Mouse (Mus musculus) liver, embryonic 14.5 days (tissue): ENCODE measurements around the gene Jsrp1. TPM values are rescaled to one million over a fixed set of nuclear protein-coding genes. Genes with fewer than 3 reads are reported as not detected.

Experiments used
- ATAC-seq: fragments of 200-750 bp; cut with Nextera tagmentation; 2 replicates; pipeline ENCODE4 v1.8.0; 2017; ENCODE audit warnings: moderate number of reproducible peaks, mild to moderate bottlenecking, moderate library complexity; ENCODE audit not compliant: insufficient read depth
- DNase-seq, 3 experiments: peaks; one replicate each; pipeline ENCODE4 v3.0.0-alpha.2; 2012 to 2013; ENCODE audit warnings: low read depth in 3 of 3, low spot score in 3 of 3
- H3K27ac ChIP-seq: fragments of 300-500 bp; sonication (generic); 2 replicates; pipeline ENCODE4 v1.5.1; 2014; ENCODE audit warnings: moderate library complexity, mild to moderate bottlenecking, control low read depth, inconsistent platforms
- H3K27me3 ChIP-seq: fragments of 300-500 bp; sonication (generic); 2 replicates; pipeline ENCODE4 v1.6.1; 2014; ENCODE audit warnings: mild to moderate bottlenecking, low read length, moderate library complexity; ENCODE audit not compliant: control insufficient read depth, insufficient read depth
- H3K36me3 ChIP-seq: fragments of 300-500 bp; sonication (generic); replicated peaks from 2 replicates; pipeline ENCODE4 v1.6.1; 2014; ENCODE audit warnings: low read depth; ENCODE audit not compliant: control insufficient read depth, insufficient read depth
- H3K4me1 ChIP-seq, 2 experiments: fragments of 200-500 bp in 1 of 2; fragments of 300-500 bp in 1 of 2; sonication (generic) in 1 of 2; replicated peaks; 2 replicates each; pipeline ENCODE4 v1.6.1; 2012 to 2014; ENCODE audit warnings: antibody characterized with exemption in 1 of 2, inconsistent platforms in 1 of 2, low read length in 1 of 2; ENCODE audit not compliant: control insufficient read depth in 2 of 2, insufficient read depth in 2 of 2
- H3K4me2 ChIP-seq: fragments of 300-500 bp; sonication (generic); 2 replicates; pipeline ENCODE4 v1.6.1; 2014; ENCODE audit warnings: low read depth, mild to moderate bottlenecking, control low read depth, moderate library complexity
- H3K4me3 ChIP-seq, 2 experiments: fragments of 200-500 bp in 1 of 2; fragments of 300-500 bp in 1 of 2; sonication (generic) in 1 of 2; 2 replicates each; pipeline ENCODE4 v1.5.1; 2012 to 2014; ENCODE audit warnings: low read depth in 2 of 2, low read length in 2 of 2, mild to moderate bottlenecking in 2 of 2, control low read depth in 1 of 2, inconsistent platforms in 1 of 2, moderate library complexity in 1 of 2; ENCODE audit not compliant: insufficient read depth in 1 of 2
- H3K9ac ChIP-seq: fragments of 300-500 bp; sonication (generic); replicated peaks from 2 replicates; pipeline ENCODE4 v1.6.1; 2014; ENCODE audit warnings: mild to moderate bottlenecking, control low read depth, moderate library complexity
- H3K9me3 ChIP-seq: fragments of 300-500 bp; sonication (generic); 2 replicates; pipeline ENCODE4 v1.6.1; 2016; ENCODE audit warnings: low read length, mixed read lengths; ENCODE audit not compliant: control insufficient read depth
- CTCF ChIP-seq: IDR thresholded peaks from 2 replicates; pipeline ENCODE4 v1.5.1; 2016; ENCODE audit warnings: antibody characterized with exemption, low read depth, control low read depth
- EP300 ChIP-seq: IDR thresholded peaks from 2 replicates; pipeline ENCODE4 v1.6.1; 2016; ENCODE audit warnings: antibody characterized with exemption, low read depth
- WGBS: fragments of 180-500 bp; shearing (Covaris S2); extraction: QIAGEN DNeasy Blood & Tissue Kit; methylation state at CpG from one replicate; pipeline ENCODE4 v1.1.7; 2014; ENCODE audit not compliant: insufficient replicate concordance; 5-methylcytosine and 5-hydroxymethylcytosine counted together
- polyA plus RNA-seq, 2 experiments: library from polyadenylated mRNA; depleted of rRNA in 1 of 2; stranded (reverse) in 1 of 2; unstranded in 1 of 2; fragments of >200 nt; fragmentation: Nextera tagmentation in 1 of 2; extraction: Ambion mirVana in 1 of 2; gene quantifications; 2 replicates each; pipeline versions ENCODE4 v1.2.1 to v1.2.3; 2012 to 2014

Gene Jsrp1
- polyA plus RNA-seq, 2 experiments, result not detected

- H3K4me2 ChIP-seq, result no peak overlapping the region
- WGBS, result 61% methylated on average over 2 of the region's 2 CpGs
- H3K36me3 ChIP-seq, result no peaks in the 10 kb centered on the region
- ATAC-seq, result no peak
- no peaks in the 10 kb centered on the region for H3K9me3 ChIP-seq
- no peak overlapping the region for H3K27ac ChIP-seq
- H3K4me1 ChIP-seq, result no peaks in the 10 kb centered on the region
- no peak overlapping the region for H3K4me3 ChIP-seq
- no peak for TF ChIP-seq EP300
- TF ChIP-seq CTCF, result no peak
- H3K27me3 ChIP-seq, result peaks cover 54% of the 10 kb centered on the region
- no peak overlapping the region for H3K9ac ChIP-seq
- DNase-seq, result no peak
Observed at GRCm38 (mm10) chr10:80841685-80842084, 28.4 kb upstream of the Jsrp1 start.

GRCm38 (mm10) chr10:80839848-80840247 is 26.6 kb upstream of the Jsrp1 start:
- 55% methylated on average over 6 of the region's 6 CpGs for WGBS
- peaks cover 59% of the 10 kb centered on the region for H3K27me3 ChIP-seq
- no peak overlapping the region for H3K4me2 ChIP-seq
- TF ChIP-seq EP300 (no peak), CTCF (no peak)
- no peak overlapping the region for H3K9ac ChIP-seq
- no peak overlapping the region for H3K27ac ChIP-seq
- no peak for DNase-seq
- no peaks in the 10 kb centered on the region for H3K9me3 ChIP-seq
- H3K4me1 ChIP-seq, result no peaks in the 10 kb centered on the region
- no peak for ATAC-seq
- H3K36me3 ChIP-seq, result no peaks in the 10 kb centered on the region
- H3K4me3 ChIP-seq, result no peak overlapping the region

GRCm38 (mm10) chr10:80838346-80838912 is 25.1 kb upstream of the Jsrp1 start:
- WGBS, result 54% methylated on average over 2 of the region's 2 CpGs
- Histone ChIP-seq H3K4me2 (no peak overlapping the region), H3K27ac (no peak overlapping the region), H3K27me3 (peaks cover 59% of the 10 kb centered on the region), H3K36me3 (no peaks in the 10 kb centered on the region), H3K9ac (no peak overlapping the region), H3K4me1 (no peaks in the 10 kb centered on the region), H3K9me3 (no peaks in the 10 kb centered on the region), H3K4me3 (no peak overlapping the region)
- TF ChIP-seq CTCF (no peak), EP300 (no peak)
- DNase-seq (no peak), ATAC-seq (no peak)

GRCm38 (mm10) chr10:80837827-80838226 is 24.5 kb upstream of the Jsrp1 start:
- no peaks in the 10 kb centered on the region for H3K4me1 ChIP-seq
- no peak overlapping the region for H3K27ac ChIP-seq
- H3K4me2 ChIP-seq, result no peak overlapping the region
- no peaks in the 10 kb centered on the region for H3K9me3 ChIP-seq
- TF ChIP-seq CTCF (no peak), EP300 (no peak)
- no peaks in the 10 kb centered on the region for H3K36me3 ChIP-seq
- DNase-seq, result no peak
- 42% methylated on average over 2 of the region's 2 CpGs for WGBS
- no peak overlapping the region for H3K9ac ChIP-seq
- no peak for ATAC-seq
- no peak overlapping the region for H3K4me3 ChIP-seq
- peaks cover 54% of the 10 kb centered on the region for H3K27me3 ChIP-seq

- ATAC-seq (no peak), DNase-seq (no peak)
- Histone ChIP-seq H3K4me2 (no peak overlapping the region), H3K4me1 (no peaks in the 10 kb centered on the region), H3K9me3 (no peaks in the 10 kb centered on the region), H3K4me3 (no peak overlapping the region), H3K36me3 (no peaks in the 10 kb centered on the region), H3K9ac (no peak overlapping the region), H3K27ac (no peak overlapping the region), H3K27me3 (peaks cover 45% of the 10 kb centered on the region)
- TF ChIP-seq CTCF (no peak), EP300 (no peak)
- 39% methylated on average over 7 of the region's 7 CpGs for WGBS
Observed at GRCm38 (mm10) chr10:80836949-80837379, 23.7 kb upstream of the Jsrp1 start.
